Mouse (Mus musculus) forebrain, postnatal 0 days (tissue): ENCODE measurements around the gene Olfr378. TPM values are rescaled to one million over a fixed set of nuclear protein-coding genes. Genes with fewer than 3 reads are reported as not detected.

Experiments
- ATAC-seq: fragments of 200-750 bp; cut with Nextera tagmentation; 2 replicates; pipeline ENCODE4 v1.8.0; 2017; ENCODE audit warnings: mild to moderate bottlenecking, moderate library complexity
- DNase-seq: peaks from one replicate; pipeline ENCODE4 v3.0.0-alpha.2; 2015
- H3K27ac ChIP-seq: fragments of 300-500 bp; sonication (generic); 2 replicates; pipeline ENCODE4 v1.5.1; 2014; ENCODE audit warnings: low read depth, mild to moderate bottlenecking, antibody characterized with exemption, low read length, moderate library complexity, mixed read lengths
- H3K27me3 ChIP-seq: fragments of 300-500 bp; sonication (generic); 2 replicates; pipeline ENCODE4 v1.6.1; 2014; ENCODE audit warnings: mild to moderate bottlenecking, low read length, mixed read lengths; ENCODE audit not compliant: insufficient read depth
- H3K36me3 ChIP-seq: fragments of 300-500 bp; sonication (generic); 2 replicates; pipeline ENCODE4 v1.6.1; 2014; ENCODE audit warnings: mild to moderate bottlenecking, moderate library complexity; ENCODE audit not compliant: insufficient read depth
- H3K4me1 ChIP-seq: fragments of 300-500 bp; sonication (generic); 2 replicates; pipeline ENCODE4 v1.6.1; 2014; ENCODE audit warnings: antibody characterized with exemption; ENCODE audit not compliant: insufficient read depth
- H3K4me2 ChIP-seq: fragments of 300-500 bp; sonication (generic); 2 replicates; pipeline ENCODE4 v1.6.1; 2014; ENCODE audit warnings: low read depth, mild to moderate bottlenecking, moderate library complexity
- H3K4me3 ChIP-seq: fragments of 300-500 bp; sonication (generic); 2 replicates; pipeline ENCODE4 v1.5.1; 2014; ENCODE audit warnings: low read depth, low read length, mixed read lengths
- H3K9ac ChIP-seq: fragments of 300-500 bp; sonication (generic); 2 replicates; pipeline ENCODE4 v1.6.1; 2014; ENCODE audit warnings: mild to moderate bottlenecking
- H3K9me3 ChIP-seq: fragments of 300-500 bp; sonication (generic); 2 replicates; pipeline ENCODE4 v1.6.1; 2016; ENCODE audit warnings: low read length
- CTCF ChIP-seq: sonication (generic); IDR thresholded peaks from 2 replicates; pipeline ENCODE4 v1.5.1; 2016; ENCODE audit warnings: antibody characterized with exemption, control low read depth, low read depth
- WGBS: fragments of 180-500 bp; shearing (Covaris S2); extraction: QIAGEN DNeasy Blood & Tissue Kit; methylation state at CpG from one replicate; pipeline ENCODE4 v1.1.7; 2014; 5-methylcytosine and 5-hydroxymethylcytosine counted together
- polyA plus RNA-seq: library from polyadenylated mRNA; unstranded; fragments of >200 nt; fragmentation: Nextera tagmentation; extraction: Ambion mirVana; gene quantifications from 2 replicates; pipeline ENCODE4 v1.2.1, GENCODE M21; 2015
- total RNA-seq: library from RNA; depleted of rRNA; stranded (reverse); fragments of >200 nt; gene quantifications from 2 replicates; pipeline ENCODE4 v1.2.3, GENCODE M21; 2014; rRNA removed

Olfr378 gene
- total RNA-seq (not detected in 2 replicates), polyA plus RNA-seq (not detected in 2 replicates)

- Histone ChIP-seq H3K9me3 (no peaks in the 10 kb centered on the region), H3K4me3 (no peak within 1 kb of the TSS), H3K27ac (no peak within 1 kb of the TSS), H3K27me3 (no peaks in the 10 kb centered on the region), H3K4me2 (no peak within 1 kb of the TSS), H3K36me3 (no peaks in the 10 kb centered on the region), H3K4me1 (no peaks in the 10 kb centered on the region), H3K9ac (no peak within 1 kb of the TSS)
- no peak for TF ChIP-seq CTCF
- 97% methylated on average over 1 of the region's 1 CpGs for WGBS
- no peak for ATAC-seq
- DNase-seq: no peak
Observed at GRCm38 (mm10) chr11:73428377-73428776, at the start of gene Olfr378. TSS of gene Olfr378 (minus strand) at chr11:73428477.

- TF ChIP-seq CTCF: no peak
- Histone ChIP-seq H3K4me1 (no peaks in the 10 kb centered on the region), H3K27me3 (no peaks in the 10 kb centered on the region), H3K9ac (no peak within 1 kb of the TSS), H3K27ac (no peak within 1 kb of the TSS), H3K36me3 (no peaks in the 10 kb centered on the region), H3K4me2 (no peak within 1 kb of the TSS), H3K9me3 (no peaks in the 10 kb centered on the region), H3K4me3 (no peak within 1 kb of the TSS)
- DNase-seq (no peak), ATAC-seq (no peak)
- WGBS: 89% methylated on average over 1 of the region's 1 CpGs
Observed at GRCm38 (mm10) chr11:73457408-73457807, 29.1 kb upstream of the Olfr378 start, which contains the start of gene Olfr380. TSS of gene Olfr380 (minus strand) at chr11:73457508.

- no peaks in the 10 kb centered on the region for H3K9me3 ChIP-seq
- no peak for DNase-seq
- no peak for ATAC-seq
- no peak within 1 kb of the TSS for H3K9ac ChIP-seq
- H3K4me1 ChIP-seq: no peaks in the 10 kb centered on the region
- no peaks in the 10 kb centered on the region for H3K36me3 ChIP-seq
- no peak within 1 kb of the TSS for H3K4me2 ChIP-seq
- no peak within 1 kb of the TSS for H3K4me3 ChIP-seq
- no peak within 1 kb of the TSS for H3K27ac ChIP-seq
- TF ChIP-seq CTCF: no peak
- H3K27me3 ChIP-seq: no peaks in the 10 kb centered on the region
Observed at GRCm38 (mm10) chr11:73399514-73399913, 28.8 kb downstream of the Olfr378 start, which contains the start of gene Olfr1. TSS of gene Olfr1 (minus strand) at chr11:73399614.

- Histone ChIP-seq H3K4me3 (no peak overlapping the region), H3K4me1 (no peaks in the 10 kb centered on the region), H3K27ac (no peak overlapping the region), H3K9me3 (no peaks in the 10 kb centered on the region), H3K27me3 (no peaks in the 10 kb centered on the region), H3K9ac (no peak overlapping the region), H3K36me3 (no peaks in the 10 kb centered on the region), H3K4me2 (no peak overlapping the region)
- DNase-seq: no peak
- no peak for TF ChIP-seq CTCF
- WGBS: 75% methylated on average over 4 of the region's 4 CpGs
- no peak for ATAC-seq
Observed at GRCm38 (mm10) chr11:73395374-73395773, 32.9 kb downstream of the Olfr378 start.

Other genes starting within 250 kb of the Olfr378 start
- gene Ctns, start 229.4 kb downstream of the Olfr378 start, total RNA-seq: 15.3 and 17.0 TPM in 2 replicates
- gene Ctns, start 229.4 kb downstream of the Olfr378 start, polyA plus RNA-seq: 9.6 and 12.7 TPM in 2 replicates
- 0.85 and 1.8 TPM in 2 replicates for gene Shpk, start 229.0 kb downstream of the Olfr378 start, total RNA-seq
- 1.5 and 2.2 TPM in 2 replicates for gene Shpk, start 229.0 kb downstream of the Olfr378 start, polyA plus RNA-seq
- 0.38 TPM in 2 replicates for gene Trpv1, start 194.2 kb downstream of the Olfr378 start, total RNA-seq
- 0.22 and 0.38 TPM in 2 replicates for gene Trpv1, start 194.2 kb downstream of the Olfr378 start, polyA plus RNA-seq
- gene Trpv3, start 161.1 kb downstream of the Olfr378 start, total RNA-seq: 0.29 and 0.31 TPM in 2 replicates
- 0.05 and 0.13 TPM in 2 replicates for gene Trpv3, start 161.1 kb downstream of the Olfr378 start, polyA plus RNA-seq
- gene Aspa, start 98.9 kb downstream of the Olfr378 start, total RNA-seq: 3.5 and 4.3 TPM in 2 replicates
- 4.0 and 4.1 TPM in 2 replicates for gene Aspa, start 98.9 kb downstream of the Olfr378 start, polyA plus RNA-seq
- not detected in 2 replicates for gene Gm49340, start 98.7 kb downstream of the Olfr378 start, total RNA-seq
- gene Gm49340, start 98.7 kb downstream of the Olfr378 start, polyA plus RNA-seq: not detected in 2 replicates
- gene Spata22, start 98.7 kb downstream of the Olfr378 start, total RNA-seq: 0.15 TPM in 1 of 2 replicates, not detected in the other
- 0.12 TPM in 1 of 2 replicates, not detected in the other for gene Spata22, start 98.7 kb downstream of the Olfr378 start, polyA plus RNA-seq
- gene Olfr20, start 77.7 kb downstream of the Olfr378 start, total RNA-seq: not detected in 2 replicates
- gene Olfr20, start 77.7 kb downstream of the Olfr378 start, polyA plus RNA-seq: not detected in 2 replicates
- gene Olfr376, start 57.2 kb downstream of the Olfr378 start, total RNA-seq: not detected in 2 replicates
- gene Olfr376, start 57.2 kb downstream of the Olfr378 start, polyA plus RNA-seq: not detected in 2 replicates
- gene Olfr1, start 28.9 kb downstream of the Olfr378 start, total RNA-seq: not detected in 2 replicates
- not detected in 2 replicates for gene Olfr1, start 28.9 kb downstream of the Olfr378 start, polyA plus RNA-seq
- gene Olfr380, start 29.0 kb upstream of the Olfr378 start, total RNA-seq: not detected in 2 replicates
- not detected in 2 replicates for gene Olfr380, start 29.0 kb upstream of the Olfr378 start, polyA plus RNA-seq
- not detected in 2 replicates for gene Olfr381, start 63.1 kb upstream of the Olfr378 start, total RNA-seq
- not detected in 2 replicates for gene Olfr381, start 63.1 kb upstream of the Olfr378 start, polyA plus RNA-seq
- gene Olfr382, start 88.7 kb upstream of the Olfr378 start, total RNA-seq: not detected in 2 replicates
- gene Olfr382, start 88.7 kb upstream of the Olfr378 start, polyA plus RNA-seq: not detected in 2 replicates
- not detected in 2 replicates for gene Olfr385, start 164.5 kb upstream of the Olfr378 start, total RNA-seq
- not detected in 2 replicates for gene Olfr385, start 164.5 kb upstream of the Olfr378 start, polyA plus RNA-seq
- not detected in 2 replicates for gene Olfr384, start 170.1 kb upstream of the Olfr378 start, total RNA-seq
- gene Olfr384, start 170.1 kb upstream of the Olfr378 start, polyA plus RNA-seq: not detected in 2 replicates